Mouse (Mus musculus) cortical plate, adult 2 months (tissue): ENCODE measurements around the gene Pld5. TPM values are rescaled to one million over a fixed set of nuclear protein-coding genes. Genes with fewer than 3 reads are reported as not detected.

Source experiments
- H3K27ac ChIP-seq: fragments of 200-500 bp; 2 replicates; pipeline ENCODE4 v1.5.1; 2012; ENCODE audit warnings: low read length, control low read depth, inconsistent platforms; ENCODE audit not compliant: insufficient read depth
- H3K4me1 ChIP-seq: fragments of 200-500 bp; 2 replicates; pipeline ENCODE4 v1.6.1; 2011; ENCODE audit warnings: low read length; ENCODE audit not compliant: control insufficient read depth, insufficient read depth
- H3K4me3 ChIP-seq: fragments of 200-500 bp; 2 replicates; pipeline ENCODE4 v1.5.1; 2011; ENCODE audit warnings: mild to moderate bottlenecking, low read length, control low read depth; ENCODE audit not compliant: insufficient read depth
- CTCF ChIP-seq: fragments of 200-500 bp; IDR thresholded peaks from 2 replicates; pipeline ENCODE4 v1.5.1; 2011; ENCODE audit warnings: mild to moderate bottlenecking, control low read depth, low read length; ENCODE audit not compliant: insufficient read depth; ENCODE audit errors: extremely low read depth
- POLR2A ChIP-seq: fragments of 200-500 bp; IDR thresholded peaks from 2 replicates; pipeline ENCODE4 v1.6.1; 2011; ENCODE audit warnings: mild to moderate bottlenecking, low read length, control low read depth; ENCODE audit not compliant: insufficient read depth; ENCODE audit errors: extremely low read depth
- polyA plus RNA-seq: library from polyadenylated mRNA; depleted of rRNA; stranded (reverse); fragments of >200 nt; gene quantifications from 2 replicates; pipeline ENCODE4 v1.2.3, GENCODE M21; 2012

The Pld5 gene
- polyA plus RNA-seq, 1 experiment, result 4.0 TPM

- Histone ChIP-seq H3K4me1 (no peaks in the 10 kb centered on the region), H3K4me3 (no peak overlapping the region), H3K27ac (no peak overlapping the region)
- TF ChIP-seq CTCF (no peak), POLR2A (no peak)
Measured at GRCm38 (mm10) chr1:176053653-176054052, 221.5 kb downstream of the Pld5 start.

GRCm38 (mm10) chr1:176046995-176047394 lies 228.1 kb downstream of the Pld5 start:
- Histone ChIP-seq H3K4me3 (no peak overlapping the region), H3K4me1 (no peaks in the 10 kb centered on the region), H3K27ac (no peak overlapping the region)
- TF ChIP-seq CTCF, result no peak

DNA sequence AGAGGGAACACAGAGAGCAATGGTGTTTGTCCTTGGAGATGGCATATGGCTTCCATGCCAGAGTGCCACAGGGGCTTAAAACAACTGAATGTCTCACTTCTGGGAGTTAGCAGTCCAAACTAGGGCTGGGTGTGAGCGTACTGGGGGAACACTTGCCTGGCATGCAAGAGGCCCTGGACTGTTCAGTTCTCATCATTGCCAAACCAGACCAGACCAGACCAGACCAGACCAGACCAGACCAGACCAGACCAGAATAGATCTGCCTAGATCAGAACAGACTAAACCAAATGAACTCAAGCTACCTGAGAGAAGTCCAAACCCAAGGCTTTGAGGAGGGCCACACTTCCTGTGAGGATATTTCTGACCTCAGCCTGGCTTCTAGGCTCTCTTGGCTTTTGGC lies 228.7 kb downstream of the Pld5 start:
- H3K4me3 ChIP-seq, result no peak overlapping the region
- H3K27ac ChIP-seq, result no peak overlapping the region
- TF ChIP-seq CTCF, result no peak
- no peak for TF ChIP-seq POLR2A
- no peaks in the 10 kb centered on the region for H3K4me1 ChIP-seq

DNA sequence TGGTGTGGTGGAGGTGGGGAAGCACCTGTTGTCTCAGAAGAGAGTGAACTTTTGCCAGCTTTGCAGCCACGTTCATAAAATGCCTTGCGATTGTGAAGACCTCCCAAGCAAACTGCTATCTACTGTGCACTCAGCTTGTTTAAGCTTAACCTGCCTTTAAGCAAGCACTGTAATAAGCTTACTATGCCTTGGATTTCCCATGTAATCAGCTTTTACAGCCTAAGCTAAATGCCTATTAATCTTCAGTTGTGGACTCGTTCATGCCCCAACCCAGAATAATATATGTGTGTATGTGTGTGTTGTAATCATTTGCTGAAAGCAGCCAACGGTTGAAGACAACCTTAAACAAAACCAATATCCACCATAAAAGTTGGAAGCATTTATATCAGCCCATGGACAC lies 232.1 kb downstream of the Pld5 start:
- H3K4me1 ChIP-seq, result no peaks in the 10 kb centered on the region
- TF ChIP-seq CTCF (no peak), POLR2A (no peak)
- no peak overlapping the region for H3K4me3 ChIP-seq
- no peak overlapping the region for H3K27ac ChIP-seq

DNA sequence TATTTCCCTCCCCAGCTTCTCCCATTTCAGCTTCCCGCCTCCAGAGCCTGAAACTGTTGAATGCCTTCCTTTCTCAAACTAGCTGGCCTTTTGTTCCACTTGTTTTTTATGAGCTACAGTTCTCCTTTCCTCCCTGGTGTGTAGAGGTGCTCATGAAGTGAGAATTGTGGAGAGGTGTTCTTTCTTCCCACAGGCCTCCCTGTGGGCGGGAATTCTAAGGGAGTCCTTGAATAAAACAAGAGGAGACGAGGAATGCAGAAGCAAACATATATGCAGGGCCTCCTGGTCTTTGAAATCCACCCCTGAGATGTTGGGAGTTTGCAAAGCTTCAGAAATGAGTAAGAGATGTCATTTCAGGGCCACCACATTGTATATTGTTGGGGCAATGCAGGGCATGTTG lies 235.2 kb downstream of the Pld5 start:
- Histone ChIP-seq H3K4me3 (no peak overlapping the region), H3K27ac (no peak overlapping the region), H3K4me1 (no peaks in the 10 kb centered on the region)
- TF ChIP-seq POLR2A (no peak), CTCF (no peak)

DNA sequence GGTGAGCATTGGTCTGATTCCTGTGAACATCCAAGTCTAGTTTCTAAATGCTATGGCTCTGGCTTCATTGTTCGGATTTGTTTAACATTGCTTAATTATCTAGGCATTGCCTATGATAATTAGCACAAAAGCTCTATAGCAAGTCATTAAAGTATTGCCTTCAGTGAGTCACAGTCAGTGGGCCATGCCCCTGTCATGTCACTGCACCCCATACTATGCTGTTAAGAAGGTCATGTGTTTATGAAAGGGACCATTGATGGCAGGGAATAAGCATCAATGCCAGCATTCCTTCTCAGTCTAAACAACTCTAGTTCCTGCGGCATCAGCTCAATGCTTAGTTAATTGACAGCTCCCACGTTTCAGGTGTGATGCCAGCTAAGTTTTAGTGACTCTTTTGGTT lies 239.1 kb downstream of the Pld5 start:
- no peaks in the 10 kb centered on the region for H3K4me1 ChIP-seq
- H3K4me3 ChIP-seq, result no peak overlapping the region
- TF ChIP-seq POLR2A (no peak), CTCF (no peak)
- H3K27ac ChIP-seq, result no peak overlapping the region

- Histone ChIP-seq H3K27ac (no peak overlapping the region), H3K4me3 (no peak overlapping the region), H3K4me1 (no peaks in the 10 kb centered on the region)
- no peak for TF ChIP-seq CTCF
- TF ChIP-seq POLR2A, result no peak
Measured at GRCm38 (mm10) chr1:176034699-176035098, 240.4 kb downstream of the Pld5 start.

DNA sequence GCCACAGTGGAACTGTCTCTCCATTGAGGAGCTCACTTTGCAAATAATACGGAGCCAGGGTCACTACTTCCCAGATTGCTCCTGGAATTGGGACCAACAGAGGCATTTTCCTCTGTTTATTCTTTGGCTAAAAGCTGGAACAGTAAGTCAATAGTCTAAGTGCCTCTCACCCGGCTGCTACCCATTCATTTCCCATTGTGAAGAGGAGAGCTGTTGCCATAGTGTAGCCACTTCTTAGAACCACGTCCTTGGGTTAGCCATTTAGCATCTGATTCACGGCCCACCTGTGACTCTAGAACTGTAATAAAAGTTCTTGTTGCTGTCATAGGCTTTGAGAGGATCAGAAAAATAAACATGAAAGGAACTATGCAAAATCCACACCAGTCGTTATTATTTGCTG lies 241.4 kb downstream of the Pld5 start:
- H3K27ac ChIP-seq, result no peak overlapping the region
- H3K4me3 ChIP-seq, result no peak overlapping the region
- no peaks in the 10 kb centered on the region for H3K4me1 ChIP-seq
- no peak for TF ChIP-seq CTCF

- Histone ChIP-seq H3K4me1 (no peaks in the 10 kb centered on the region), H3K27ac (no peak overlapping the region), H3K4me3 (no peak overlapping the region)
- TF ChIP-seq CTCF, result no peak
- TF ChIP-seq POLR2A, result no peak
Measured at GRCm38 (mm10) chr1:176029063-176029462, 246.0 kb downstream of the Pld5 start.

- H3K4me3 ChIP-seq, result no peak overlapping the region
- TF ChIP-seq POLR2A, result no peak
- no peaks in the 10 kb centered on the region for H3K4me1 ChIP-seq
- H3K27ac ChIP-seq, result no peak overlapping the region
Measured at GRCm38 (mm10) chr1:176028397-176028796, 246.7 kb downstream of the Pld5 start.

DNA sequence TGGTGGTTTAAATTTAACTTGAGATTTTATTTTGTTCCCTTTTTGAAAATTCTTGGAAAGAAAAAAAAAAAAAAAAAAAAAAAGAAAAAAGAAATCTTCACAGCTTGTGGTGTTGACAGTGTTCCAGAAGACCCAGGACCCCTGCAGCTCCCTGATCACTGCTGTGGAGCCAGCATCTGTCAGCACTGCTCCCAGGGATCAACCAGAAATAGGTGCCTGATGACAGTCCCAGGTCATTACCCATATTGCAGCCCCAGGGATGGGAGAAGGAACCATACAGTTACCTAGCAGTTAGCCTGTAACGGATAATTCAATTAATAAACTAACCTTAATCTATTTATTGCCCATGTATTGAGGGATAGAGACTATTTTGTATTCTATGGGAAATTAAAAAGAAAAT lies 250.6 kb downstream of the Pld5 start:
- Histone ChIP-seq H3K4me3 (no peak overlapping the region), H3K27ac (no peak overlapping the region), H3K4me1 (no peaks in the 10 kb centered on the region)
- TF ChIP-seq CTCF (no peak), POLR2A (no peak)

GRCm38 (mm10) chr1:176018523-176018922 lies 256.6 kb downstream of the Pld5 start:
- H3K4me3 ChIP-seq, result no peak overlapping the region
- TF ChIP-seq CTCF, result no peak
- TF ChIP-seq POLR2A, result no peak
- no peaks in the 10 kb centered on the region for H3K4me1 ChIP-seq
- no peak overlapping the region for H3K27ac ChIP-seq
